Mouse (Mus musculus) heart, postnatal 10 days (tissue): Measurements from ENCODE around the gene Rhoa. TPM values are rescaled to one million over a fixed set of nuclear protein-coding genes. Genes with fewer than 3 reads are reported as not detected.
A peak's percentile ranks its signal among the peaks of the same experiment; 100 is the strongest.
"Not testable (repeated sequence)": the region's sequence is repeated elsewhere in the genome, so short reads cannot be mapped to it uniquely, and the experiment has no call there.

Source experiments
- DNase-seq, 2 experiments: peaks; one replicate each; pipeline ENCODE4 v3.0.0; 2021
- intact Hi-C: fragments of 180-260 bp; cut with DNase I; formaldehyde crosslinking; loops from one replicate; pipeline ENCODE4 v1.15.1; 2025
- total RNA-seq, 2 experiments: library from RNA; stranded (reverse); gene quantifications; 2 replicates each; pipeline ENCODE4 v1.2.3; 2021

The Rhoa gene
- total RNA-seq, 2 experiments from 2014 or later: 328 to 329 TPM

DNA sequence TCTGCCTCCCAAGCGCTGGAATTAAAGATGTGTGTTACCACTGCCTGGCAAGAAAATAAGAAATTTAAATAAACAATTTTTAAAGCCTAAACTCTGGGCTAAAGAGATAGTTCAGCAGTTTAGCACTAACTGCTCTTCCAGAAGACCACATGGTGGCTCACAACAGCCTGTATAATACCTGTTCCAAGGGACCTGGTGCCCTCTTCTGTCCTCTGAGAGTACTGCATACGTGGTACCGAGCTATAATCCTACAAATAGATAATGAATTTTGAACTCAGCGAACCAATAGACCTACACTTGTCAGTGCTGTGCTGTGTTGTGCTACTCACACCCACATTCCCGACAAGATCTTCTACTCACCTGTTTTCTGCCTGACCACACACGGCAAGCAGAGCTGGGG, 21.5 kb upstream of the Rhoa start:
- intact Hi-C loops: loop anchor here (1.0 kb wide), 2 partner anchors 148 to 189 kb away; no protein-coding TSS in a partner anchor
- peak; percentile 76 to 89 for DNase-seq

DNA sequence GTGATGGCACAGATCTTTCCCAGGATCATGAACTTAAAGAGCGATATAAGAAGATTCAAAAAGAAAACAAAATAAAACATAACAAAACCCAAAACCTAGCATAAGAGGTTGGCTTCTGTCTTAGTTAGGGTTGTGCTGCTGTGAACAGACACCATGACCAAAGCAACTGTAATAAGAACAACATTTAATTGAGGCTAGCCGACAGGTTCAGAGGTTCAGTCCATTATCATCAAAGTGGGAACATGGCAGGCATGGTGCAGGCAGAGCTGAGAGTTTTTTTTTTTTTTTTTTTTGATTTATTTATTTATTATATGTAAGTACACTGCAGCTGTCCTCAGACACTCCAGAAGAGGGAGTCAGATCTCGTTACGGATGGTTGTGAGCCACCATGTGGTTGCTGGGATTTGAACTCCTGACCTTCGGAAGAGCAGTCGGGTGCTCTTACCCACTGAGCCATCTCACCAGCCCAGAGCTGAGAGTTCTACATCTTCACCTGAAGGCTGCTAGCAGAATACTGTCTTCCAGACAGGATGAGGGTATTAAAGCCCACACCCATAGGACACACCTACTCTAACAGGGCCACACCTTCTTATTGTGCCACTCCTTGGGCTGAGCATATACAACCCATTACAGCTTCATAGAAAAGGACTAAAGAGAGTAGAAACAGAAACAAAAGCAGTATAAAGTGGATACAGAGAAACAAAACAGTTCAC, 18.2 kb upstream of the Rhoa start:
- intact Hi-C loops, DNase-seq: not testable (repeated sequence)

DNA sequence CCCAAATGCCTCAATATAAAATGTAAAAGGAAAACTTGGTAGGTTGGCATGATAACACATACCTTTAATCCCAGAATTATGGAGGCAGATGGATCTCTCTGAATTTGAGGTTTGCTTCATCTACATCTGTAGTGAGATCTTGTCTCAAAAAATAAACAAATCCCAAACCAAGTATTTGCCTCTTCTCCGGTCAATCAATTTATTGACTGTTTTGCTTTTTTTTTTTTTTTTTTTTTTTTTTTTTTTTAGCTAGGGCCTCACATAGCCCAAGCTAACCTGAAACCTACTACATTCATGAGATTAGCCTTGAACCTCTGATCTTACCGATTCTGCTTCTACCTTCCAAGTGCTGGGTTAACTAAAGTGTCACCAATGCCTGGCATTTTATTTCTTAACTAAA, 16.6 kb upstream of the Rhoa start:
- intact Hi-C loops: no loop called here
- no peak for DNase-seq

DNA sequence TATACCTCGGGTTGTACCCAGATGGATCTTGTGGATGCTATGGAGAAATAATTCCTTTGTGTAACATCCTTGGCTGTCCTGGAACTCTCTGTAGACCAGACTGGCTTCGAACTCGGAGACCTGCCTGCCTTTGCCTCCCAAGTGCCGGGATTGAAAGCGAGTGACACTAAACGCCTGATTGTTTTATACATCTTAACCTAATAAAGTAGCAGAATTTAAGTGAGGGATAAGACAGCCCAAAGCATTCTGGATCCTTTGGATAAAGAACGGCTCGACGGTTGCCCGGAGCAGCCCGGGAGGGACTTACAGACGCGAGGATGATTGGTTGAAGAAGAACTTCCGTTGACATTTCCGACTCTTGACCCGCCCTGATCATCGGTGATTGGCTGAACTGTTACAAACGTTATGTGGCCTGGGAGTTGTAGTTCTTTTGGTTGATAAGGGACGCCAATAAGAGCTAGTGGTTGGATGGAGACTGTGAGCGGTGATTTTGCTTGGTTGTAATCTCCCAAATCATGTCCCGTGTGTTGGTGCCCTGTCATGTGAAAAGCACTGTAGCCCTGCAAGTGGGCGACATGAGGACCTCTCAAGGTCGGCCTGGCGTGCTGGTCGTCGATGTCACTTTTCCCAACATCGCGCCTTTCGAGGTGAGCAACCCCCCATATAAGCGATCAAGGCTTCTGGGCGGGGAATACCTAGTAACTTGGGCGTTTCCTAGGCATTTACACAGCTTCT, 15.7 kb upstream of the Rhoa start, which contains the start of gene Nicn1:
Gene Nicn1 (plus strand): TSS at position 414 of the 735 bp plus-strand sequence.
- intact Hi-C loops: no loop called here
- DNase-seq: peak; percentile 95 to 96

DNA sequence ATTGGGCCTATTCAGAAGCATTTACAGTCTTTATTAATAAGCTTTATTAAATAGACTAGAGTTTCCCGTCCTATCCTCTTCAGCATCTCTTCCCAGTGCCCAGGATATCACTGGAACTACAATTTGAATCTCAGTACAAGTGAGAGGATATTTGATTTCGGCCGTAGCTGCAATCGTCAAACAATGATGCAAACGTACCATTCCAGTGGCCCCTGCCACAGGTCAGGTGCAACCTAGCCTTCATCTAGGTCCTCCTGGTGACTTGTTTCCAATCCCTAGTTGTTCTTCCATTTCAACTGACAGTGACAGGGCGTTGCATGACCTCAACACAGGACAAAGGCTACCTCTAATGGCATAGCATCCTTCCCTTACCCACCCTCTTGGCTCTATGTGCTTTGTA, 15.2 kb upstream of the Rhoa start:
- intact Hi-C loops: no loop called here
- DNase-seq: no peak

DNA sequence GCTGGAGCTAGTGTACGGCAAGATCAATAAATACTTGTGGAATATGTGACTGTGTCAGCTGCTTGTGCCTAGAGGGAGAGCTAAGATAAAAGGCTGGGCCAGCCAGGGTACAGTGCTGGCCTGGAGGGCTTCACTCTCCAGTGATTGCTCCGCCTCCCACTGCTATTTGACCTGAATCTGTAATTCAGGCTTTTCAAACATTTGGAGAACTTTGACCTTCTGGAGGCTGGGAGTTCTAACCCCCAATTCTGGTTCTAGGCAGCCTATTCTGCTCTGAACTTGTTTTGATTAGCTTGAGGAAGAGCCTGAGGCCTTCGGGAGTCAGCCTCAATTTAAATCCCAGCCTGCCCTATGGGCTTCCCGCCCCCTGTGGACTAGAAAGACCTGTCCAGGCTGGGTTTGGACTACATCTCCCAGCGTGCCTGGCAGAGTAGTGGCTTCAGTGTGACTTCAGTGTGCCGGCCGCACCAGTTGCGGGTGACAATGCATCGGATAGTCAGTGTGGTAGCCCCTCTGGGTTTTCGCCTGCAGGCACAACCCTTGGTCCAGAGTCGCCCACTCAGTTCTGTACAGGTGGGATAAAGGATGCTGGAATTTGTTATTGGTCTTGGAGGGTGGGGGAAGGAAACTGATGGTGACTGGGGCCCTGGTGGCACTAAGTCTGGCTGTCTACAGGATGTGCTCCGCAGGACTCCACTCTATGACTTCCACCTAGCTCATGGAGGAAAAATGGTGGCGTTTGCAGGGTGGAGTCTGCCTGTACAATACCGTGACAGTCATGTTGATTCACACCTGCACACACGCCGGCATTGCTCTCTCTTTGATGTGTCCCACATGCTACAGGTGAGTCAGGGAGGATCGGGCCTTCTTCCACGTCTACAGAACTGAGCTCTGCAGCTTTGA, 9.2 kb upstream of the Rhoa start, which contains the start of gene Amt:
Gene Amt (plus strand): TSS at position 401 of the 903 bp plus-strand sequence.
- no peak for DNase-seq
- intact Hi-C loops: no loop called here

- intact Hi-C loops: no loop called here
- DNase-seq: no peak
Observed at GRCm38 (mm10) chr9:108301853-108302252, 4.1 kb upstream of the Rhoa start.

DNA sequence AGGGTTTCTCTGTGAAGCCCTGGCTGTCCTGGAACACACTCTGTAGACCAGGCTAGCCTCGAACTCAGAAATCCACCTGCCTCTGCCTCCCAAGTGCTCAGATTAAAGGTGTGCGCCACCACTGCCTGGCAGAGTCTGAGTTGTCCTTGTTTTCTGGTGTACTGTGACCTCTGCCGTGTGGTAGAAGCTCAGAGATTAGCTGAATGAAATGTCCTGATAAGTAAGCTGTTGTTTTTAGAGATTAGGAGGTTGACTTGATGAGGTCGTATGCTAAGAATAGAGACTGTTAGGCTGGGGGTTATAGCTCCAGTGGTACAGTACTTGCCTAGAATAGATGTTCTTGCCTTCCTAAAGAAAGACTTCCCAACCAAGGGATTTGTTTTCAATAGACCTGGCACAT, 1.2 kb upstream of the Rhoa start:
- peak in 1 of 2 experiments; percentile 27 for DNase-seq
- intact Hi-C loops: no loop called here

DNA sequence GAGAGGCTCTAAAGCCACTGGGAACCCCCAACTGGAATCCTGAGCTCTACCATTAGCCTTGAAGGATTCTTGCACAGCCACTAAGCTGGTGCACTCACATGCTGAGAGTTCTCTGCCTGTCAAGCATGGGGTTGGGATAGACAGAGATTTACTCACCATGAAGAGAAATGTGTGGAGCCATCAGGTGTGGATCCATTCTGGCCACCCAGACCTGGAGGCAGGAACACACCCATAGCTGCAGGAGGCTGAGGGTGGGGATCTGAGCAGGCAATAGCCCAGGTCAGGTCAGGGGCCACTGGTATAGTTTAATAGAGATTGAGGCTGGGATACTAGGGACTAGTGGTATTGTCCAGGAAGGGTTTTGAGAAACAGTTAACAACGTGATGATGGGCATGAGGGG, 759 bp upstream of the Rhoa start:
- intact Hi-C loops: no loop called here
- DNase-seq: peak; percentile 32 to 34

- DNase-seq: peak; percentile 88
- intact Hi-C loops: loop anchor here (2.0 kb wide), 1 partner anchor 32 kb away; the partner anchor contains the start of gene Gpx1
Observed at GRCm38 (mm10) chr9:108306571-108306980, 647 bp downstream of the Rhoa start.

GRCm38 (mm10) chr9:108307021-108307807, 1.3 kb downstream of the Rhoa start:
- intact Hi-C loops: loop anchor here (2.0 kb wide), 1 partner anchor 32 kb away; the partner anchor contains the start of gene Gpx1
- no peak for DNase-seq

DNA sequence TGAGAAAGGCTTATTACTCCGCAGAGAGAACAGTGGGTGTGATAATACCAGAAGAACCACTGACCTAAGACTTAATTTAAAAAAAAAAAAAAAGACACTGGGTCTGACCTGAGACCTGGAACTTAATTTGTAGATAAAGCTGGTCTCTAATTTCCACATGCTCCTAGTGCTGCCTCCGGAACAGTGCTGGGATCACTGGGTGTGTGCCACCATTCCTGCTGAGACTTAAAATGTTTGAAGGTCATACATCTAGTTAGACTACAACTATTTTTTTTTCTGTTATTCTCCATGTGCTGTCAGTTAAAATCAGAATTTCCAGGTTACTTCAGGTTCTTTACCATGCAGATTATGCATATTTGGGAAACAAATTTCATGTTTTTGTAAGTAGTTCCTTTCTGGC, 2.2 kb downstream of the Rhoa start:
- intact Hi-C loops: loop anchor here (1.0 kb wide), 1 partner anchor 11 kb away; no protein-coding TSS in a partner anchor
- DNase-seq: peak in 1 of 2 experiments; percentile 18

- peak in 1 of 2 experiments; percentile 24 for DNase-seq
- intact Hi-C loops: no loop called here
Observed at GRCm38 (mm10) chr9:108317572-108317971, 11.6 kb downstream of the Rhoa start.

DNA sequence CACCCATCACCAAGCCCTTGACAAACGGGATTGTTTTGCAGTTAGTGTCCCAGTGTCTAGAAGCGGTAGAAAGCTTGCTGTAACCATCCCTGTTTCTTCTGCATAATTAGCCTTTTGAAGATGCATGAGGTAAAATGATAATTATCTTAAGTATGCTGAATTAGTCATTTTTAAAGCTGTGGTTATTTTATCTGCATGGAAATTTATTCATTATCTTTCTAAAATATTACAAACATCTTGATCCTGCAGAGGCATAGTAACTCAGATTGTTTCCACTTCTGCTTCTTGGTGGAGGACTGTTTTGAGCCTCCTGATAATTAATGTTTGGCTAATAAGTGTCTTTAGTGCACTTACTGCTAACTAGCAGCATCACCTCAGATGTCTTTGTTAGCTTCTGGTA, 12.5 kb downstream of the Rhoa start:
- intact Hi-C loops: no loop called here
- no peak for DNase-seq

GRCm38 (mm10) chr9:108322054-108322453, 16.1 kb downstream of the Rhoa start:
- intact Hi-C loops, DNase-seq: not testable (repeated sequence)

- intact Hi-C loops: no loop called here
- DNase-seq: no peak
Observed at GRCm38 (mm10) chr9:108324784-108325183, 18.9 kb downstream of the Rhoa start.

DNA sequence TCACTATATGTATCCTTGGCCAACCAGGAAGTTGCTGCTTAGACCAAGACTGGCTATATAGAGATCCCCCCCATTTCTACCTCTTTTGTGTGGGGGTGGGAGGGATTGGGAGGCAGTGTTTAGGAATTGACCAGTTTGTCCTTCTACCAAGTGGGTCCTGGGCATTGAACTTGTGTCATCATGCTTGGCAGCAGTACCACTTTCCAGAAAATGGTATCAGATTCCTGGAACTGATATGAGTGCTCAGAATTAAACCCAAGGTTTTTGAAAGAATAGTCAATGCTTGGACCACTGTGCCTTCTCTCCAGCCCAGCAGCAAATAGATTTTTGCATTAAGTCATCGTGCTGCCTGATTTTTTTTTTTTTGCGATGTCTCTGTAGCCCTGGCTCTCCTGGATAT, 19.9 kb downstream of the Rhoa start:
- DNase-seq: no peak
- intact Hi-C loops: no loop called here

- DNase-seq: no peak
- intact Hi-C loops: loop anchor here (2.0 kb wide), 1 partner anchor 31 kb away; the partner anchor contains the start of genes Rhoa and Tcta
Observed at GRCm38 (mm10) chr9:108337848-108338550, 32.1 kb downstream of the Rhoa start.

GRCm38 (mm10) chr9:108338551-108338885, 32.6 kb downstream of the Rhoa start:
- DNase-seq: peak in 1 of 2 experiments; percentile 27
- intact Hi-C loops: loop anchor here (2.0 kb wide), 1 partner anchor 32 kb away; the partner anchor contains the start of genes Rhoa and Tcta
